Mouse (Mus musculus): ENCODE results near the gene Sema6d. TPM values are rescaled to one million over a fixed set of nuclear protein-coding genes. Genes with fewer than 3 reads are reported as not detected.

Gene Sema6d
- total RNA-seq, 2 experiments from 2014 or later, result 83.4 to 91.4 TPM

DNA sequence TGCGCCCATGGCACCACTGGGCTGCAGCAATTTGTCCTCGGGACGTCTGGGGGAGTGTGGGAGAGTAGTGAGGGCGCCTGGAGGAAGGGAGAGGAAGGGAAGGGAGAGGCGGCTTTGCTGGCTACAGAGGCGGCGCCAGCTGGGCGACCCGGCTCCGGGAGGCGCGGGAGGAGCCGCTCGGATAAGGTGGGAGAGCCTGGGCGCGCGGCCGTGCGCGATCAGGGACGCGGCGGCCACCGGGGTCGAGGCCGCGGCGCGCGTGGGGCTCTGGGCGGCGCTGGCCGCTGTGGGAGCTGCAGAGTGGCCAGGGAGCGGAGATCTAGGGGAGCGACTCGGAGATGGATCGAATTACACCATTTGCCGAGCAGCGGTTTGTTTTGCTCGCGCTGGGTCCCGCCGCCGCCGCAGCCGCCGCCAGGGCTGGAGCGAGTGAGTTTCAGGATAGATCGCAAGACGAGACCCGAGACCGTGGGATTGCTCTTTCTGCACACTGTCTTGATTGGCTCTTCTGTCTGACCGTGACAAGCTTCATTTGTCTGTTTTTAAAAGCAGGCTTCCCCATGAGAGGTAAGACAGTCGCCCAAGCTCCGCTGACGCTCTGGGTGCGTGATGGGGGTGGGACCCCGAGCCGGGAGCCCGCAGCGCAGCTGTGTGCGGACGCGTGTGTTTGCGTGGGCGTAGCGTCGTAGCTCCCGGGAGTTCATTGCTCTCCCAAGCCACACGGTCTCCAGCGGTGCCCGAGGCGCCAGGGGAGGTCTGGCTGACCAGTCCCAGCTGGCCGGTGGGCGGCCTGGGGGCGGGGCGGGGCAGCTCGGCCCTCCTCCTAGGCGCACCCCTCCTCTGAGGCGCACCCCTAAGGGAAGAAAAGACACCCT is 520.2 kb downstream of the Sema6d start:
- intact Hi-C loops (cut with DNase I), result loop anchor here (5.0 kb wide), 2 partner anchors 317 to 508 kb away; no protein-coding TSS in a partner anchor

DNA sequence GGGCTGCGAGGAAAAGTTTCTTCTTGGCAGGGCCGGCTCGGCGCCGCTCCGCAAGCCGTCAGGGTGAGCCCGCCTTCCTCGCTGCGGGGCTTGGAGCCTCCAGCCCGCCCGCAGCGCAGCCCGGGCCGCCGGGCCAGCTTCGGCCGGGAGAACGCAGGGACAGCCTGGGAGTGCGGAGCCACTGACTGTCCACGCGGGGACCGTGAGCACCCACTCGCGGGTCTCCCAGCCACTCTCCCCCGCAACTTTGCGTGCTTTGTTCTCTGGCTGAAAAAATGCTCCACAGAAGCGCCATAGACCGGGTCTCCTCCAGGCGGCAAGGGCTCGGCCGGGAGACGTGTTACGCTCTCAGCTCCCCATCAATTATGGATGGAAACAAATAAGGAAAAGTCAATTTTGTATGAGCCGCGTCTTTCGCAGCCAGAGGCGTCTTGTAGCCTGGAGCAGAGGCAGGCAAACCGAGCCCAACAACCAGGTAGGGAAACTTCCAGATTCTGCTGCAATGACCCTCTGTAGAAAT is 520.9 kb downstream of the Sema6d start:
- no peak for DNase-seq

More for the DNA sequence above, 520.2 kb downstream of the Sema6d start:
- peak; percentile 72 for DNase-seq

DNA sequence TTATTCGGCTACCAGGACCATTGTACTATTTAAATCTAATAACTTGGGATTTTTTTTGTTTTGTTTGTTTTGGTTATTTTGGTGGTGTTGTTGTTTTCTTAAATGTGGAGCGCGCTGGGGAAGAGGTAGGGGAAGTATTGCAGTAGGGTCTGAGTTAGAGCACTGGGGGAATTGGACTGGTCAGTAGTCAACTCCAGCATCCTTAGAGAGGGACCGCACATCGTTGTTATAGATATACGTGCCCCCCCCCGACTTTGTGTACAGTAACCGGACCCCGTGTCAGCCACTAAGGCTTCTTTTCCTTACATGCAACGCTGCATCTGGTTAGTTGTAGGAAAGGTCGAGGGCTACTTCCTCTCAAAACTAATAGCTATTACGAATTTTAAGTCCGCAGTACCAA is 521.5 kb downstream of the Sema6d start:
- intact Hi-C loops (cut with DNase I), result loop anchor here (5.0 kb wide), 2 partner anchors 316 to 509 kb away; no protein-coding TSS in a partner anchor

More for the DNA sequence above, 520.9 kb downstream of the Sema6d start:
- intact Hi-C loops (cut with DNase I), result loop anchor here (5.0 kb wide), 2 partner anchors 317 to 508 kb away; no protein-coding TSS in a partner anchor

GRCm38 (mm10) chr2:124612276-124612675 is 522.5 kb downstream of the Sema6d start:
- intact Hi-C loops (cut with DNase I), result loop anchor here (5.0 kb wide), 2 partner anchors 315 to 510 kb away; no protein-coding TSS in a partner anchor
- peak; percentile 84 for DNase-seq

More for the DNA sequence above, 521.5 kb downstream of the Sema6d start:
- DNase-seq, result no peak

DNA sequence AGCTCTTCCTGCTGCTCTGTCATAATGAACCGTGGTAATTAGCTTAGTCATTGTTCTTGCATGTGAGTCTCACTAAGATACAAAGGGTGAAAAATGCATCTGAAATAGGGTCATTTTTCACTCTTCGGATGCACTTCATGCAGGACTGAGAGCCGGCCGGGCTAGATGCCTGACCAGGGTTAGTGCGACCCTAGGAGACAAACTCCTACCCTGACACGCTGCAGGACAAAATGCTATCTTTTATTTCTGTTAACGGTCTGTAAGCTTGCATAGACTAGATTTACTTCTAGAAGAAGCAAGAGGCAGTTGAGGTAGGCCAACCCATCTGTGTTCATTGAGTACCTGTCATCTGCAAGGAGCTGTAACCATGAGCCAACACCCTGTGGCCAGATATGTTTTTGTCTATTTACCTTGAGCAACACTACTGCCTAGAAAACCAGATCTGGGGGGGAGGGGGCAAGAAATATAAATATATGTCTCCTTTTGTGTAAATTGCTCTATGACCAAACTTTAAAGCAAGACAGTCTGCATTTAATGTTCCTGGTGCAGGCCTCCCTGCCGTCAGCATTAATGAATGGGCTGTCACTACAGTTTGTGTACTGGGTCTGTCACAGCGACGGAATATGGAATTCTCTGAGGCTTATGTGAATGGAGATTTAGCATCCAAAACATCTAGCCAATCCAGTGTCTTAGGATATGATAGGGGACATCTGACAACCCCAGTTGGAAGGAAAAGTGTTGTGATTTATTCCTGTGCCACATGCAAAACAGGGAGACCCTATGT is 523.1 kb downstream of the Sema6d start:
- intact Hi-C loops (cut with DNase I), result loop anchor here (5.0 kb wide), 2 partner anchors 314 to 511 kb away; no protein-coding TSS in a partner anchor
- no peak for DNase-seq

DNA sequence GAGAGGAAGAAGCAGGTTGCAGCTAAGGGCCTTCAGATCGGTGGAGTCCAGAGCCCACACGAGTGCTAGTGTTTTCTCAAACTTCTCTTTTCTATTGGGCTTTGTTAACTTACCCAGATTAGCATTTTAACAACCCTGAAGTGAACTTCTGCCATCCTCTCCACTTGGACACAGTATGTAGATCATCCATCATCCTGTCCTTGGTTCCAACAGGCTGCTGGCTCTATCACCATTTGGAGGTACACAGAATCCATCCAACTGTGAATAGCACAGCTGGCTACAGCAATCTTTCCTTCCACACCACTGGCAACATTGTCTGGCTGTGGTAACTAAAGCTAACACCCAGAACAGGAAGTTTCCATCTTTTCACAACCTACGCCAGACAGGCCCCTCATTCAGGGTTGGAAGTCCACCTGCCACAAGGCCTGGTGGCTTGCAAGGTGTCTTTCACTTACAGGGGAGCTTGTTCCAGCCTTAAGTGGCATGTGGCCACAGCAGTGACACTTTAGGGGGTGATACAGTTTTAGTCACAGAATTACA is 524.0 kb downstream of the Sema6d start:
- intact Hi-C loops (cut with DNase I), result loop anchor here (5.0 kb wide), 2 partner anchors 314 to 511 kb away; no protein-coding TSS in a partner anchor
- no peak for DNase-seq

- DNase-seq, result no peak
- intact Hi-C loops (cut with DNase I), result no loop called here
Measured at GRCm38 (mm10) chr2:124616746-124617145, 527.0 kb downstream of the Sema6d start.

GRCm38 (mm10) chr2:124617440-124617839 is 527.7 kb downstream of the Sema6d start:
- DNase-seq, result peak; percentile 27
- intact Hi-C loops (cut with DNase I), result no loop called here

GRCm38 (mm10) chr2:124618091-124618490 is 528.3 kb downstream of the Sema6d start:
- intact Hi-C loops (cut with DNase I), result no loop called here
- no peak for DNase-seq

- DNase-seq, result no peak
- intact Hi-C loops (cut with DNase I), result no loop called here
Measured at GRCm38 (mm10) chr2:124618526-124619219, 528.9 kb downstream of the Sema6d start.

- intact Hi-C loops (cut with DNase I), result no loop called here
- DNase-seq, result peak; percentile 38
Measured at GRCm38 (mm10) chr2:124620470-124620869, 530.7 kb downstream of the Sema6d start.

- intact Hi-C loops (cut with DNase I), result no loop called here
- DNase-seq, result no peak
Measured at GRCm38 (mm10) chr2:124621972-124622621, 532.3 kb downstream of the Sema6d start.

DNA sequence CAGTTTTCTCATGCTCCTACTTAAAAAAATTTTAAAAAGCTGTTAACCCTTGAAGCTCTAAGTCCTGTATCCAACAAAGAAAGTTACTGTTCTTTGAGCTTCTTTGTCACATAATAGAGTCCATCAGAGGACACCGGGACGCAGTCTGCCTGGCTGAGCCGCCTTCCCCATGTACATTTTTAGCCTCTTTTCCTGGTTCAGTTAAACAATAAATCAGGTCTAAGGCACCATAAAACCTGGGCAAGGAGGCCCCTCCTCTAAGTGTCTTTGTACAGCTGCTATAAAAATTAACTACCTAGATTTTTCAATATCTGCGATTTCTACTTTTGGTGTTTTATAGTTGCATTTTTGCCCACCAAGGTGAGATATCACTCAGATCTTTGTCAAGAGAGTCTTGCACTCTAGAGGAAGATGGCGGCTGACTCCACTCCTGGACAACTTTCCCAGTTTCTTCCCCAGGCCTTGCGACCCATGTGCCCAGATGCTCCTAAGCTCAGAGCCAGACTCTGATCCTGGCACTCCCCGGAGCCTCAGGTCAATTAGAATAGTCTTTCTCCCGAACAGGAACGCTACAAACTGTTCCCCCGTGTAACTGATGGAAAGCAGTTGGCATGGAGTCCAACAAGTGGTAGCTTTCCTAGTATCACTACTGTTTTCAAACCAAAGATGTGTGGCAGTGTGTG is 534.6 kb downstream of the Sema6d start:
- intact Hi-C loops (cut with DNase I), result no loop called here
- DNase-seq, result no peak

GRCm38 (mm10) chr2:124626425-124626824 is 536.7 kb downstream of the Sema6d start:
- intact Hi-C loops (cut with DNase I), result no loop called here
- no peak for DNase-seq

GRCm38 (mm10) chr2:124627664-124628063 is 537.9 kb downstream of the Sema6d start:
- intact Hi-C loops (cut with DNase I), result no loop called here
- no peak for DNase-seq

- DNase-seq, result no peak
- intact Hi-C loops (cut with DNase I), result no loop called here
Measured at GRCm38 (mm10) chr2:124628701-124629100, 538.9 kb downstream of the Sema6d start.

- intact Hi-C loops (cut with DNase I), result no loop called here
- DNase-seq, result no peak
Measured at GRCm38 (mm10) chr2:124634400-124634998, 544.7 kb downstream of the Sema6d start.

GRCm38 (mm10) chr2:124635271-124635865 is 545.6 kb downstream of the Sema6d start:
- no peak for DNase-seq
- intact Hi-C loops (cut with DNase I), result no loop called here

Data from left cerebral cortex, postnatal 4 days (tissue).